Comparison of ENCODE assay signal across 24 mouse cellular contexts in genomic region chr6:126574778-126575177, GRCm38 (mm10). TPM values are rescaled to one million over a fixed set of nuclear protein-coding genes. Genes with fewer than 3 reads are reported as not detected.
DNase-seq lines count a peak whose midpoint lies in the region; ATAC-seq and TF ChIP-seq lines count a peak whose summit lies in the region.
"Had no signal": no experiment of that assay in that cellular context is flagged by ENCODE, and none has a peak within 500 bp of the region (broad histone marks: within the 10 kb centered on the region; RNA-seq: fewer than 3 reads in every experiment).

No protein-coding gene starts in this region.

- H3K9me3 ChIP-seq in kidney, embryonic 15.5 days (replicated peaks), result no peaks in the 10 kb centered on the region
- no peaks in the 10 kb centered on the region for H3K9me3 ChIP-seq in kidney, postnatal 0 days (replicated peaks; ENCODE audit: low read length)
- H3K9me3 ChIP-seq: embryonic facial prominence, embryonic 13.5 days; embryonic facial prominence, embryonic 15.5 days; forebrain, embryonic 10.5 days; forebrain, embryonic 12.5 days had no signal

- H3K9ac ChIP-seq in kidney, embryonic 15.5 days, result no peak overlapping the region
- no peak overlapping the region for H3K9ac ChIP-seq in kidney, postnatal 0 days (ENCODE audit: low read depth, low read length)
- H3K9ac ChIP-seq: embryonic facial prominence, embryonic 13.5 days; embryonic facial prominence, embryonic 15.5 days; forebrain, embryonic 12.5 days had no signal

- no peaks in the 10 kb centered on the region for H3K36me3 ChIP-seq in kidney, embryonic 15.5 days
- no peaks in the 10 kb centered on the region for H3K36me3 ChIP-seq in kidney, postnatal 0 days (ENCODE audit: insufficient read depth, low read length)
- H3K36me3 ChIP-seq: embryonic facial prominence, embryonic 13.5 days; embryonic facial prominence, embryonic 15.5 days; forebrain, embryonic 10.5 days; forebrain, embryonic 12.5 days had no signal

- no peak for DNase-seq in cerebellum, adult 2 months
- DNase-seq in cerebellum, postnatal 36 days, result no peak
- no peak for DNase-seq in kidney, postnatal 10 days
- DNase-seq in kidney, postnatal 0 days (ENCODE audit: low spot score), result peak; percentile 36
- no peak for DNase-seq in kidney, postnatal 36 days
- DNase-seq in layer of hippocampus, adult 9-10 months (ENCODE audit: low spot score), result no peak
- DNase-seq: adrenal gland, adult 2 months; adrenal gland, postnatal 10 days; adrenal gland, postnatal 25 days; B cell, adult 2 months; cerebellum, adult 11 months; cerebellum, adult 18-20 months; cerebellum, adult 9-10 months; cerebellum, postnatal 10 days; cerebellum, postnatal 25 days; embryo, embryonic 11 days had no signal

- no peaks in the 10 kb centered on the region for H3K27me3 ChIP-seq in cerebellum, adult 2 months (ENCODE audit: control insufficient read depth, insufficient read depth, low read length)
- no peaks in the 10 kb centered on the region for H3K27me3 ChIP-seq in kidney, embryonic 15.5 days
- H3K27me3 ChIP-seq in kidney, postnatal 0 days (ENCODE audit: insufficient read depth, low read length), result no peaks in the 10 kb centered on the region
- H3K27me3 ChIP-seq: embryonic facial prominence, embryonic 13.5 days; forebrain, embryonic 12.5 days had no signal

- TF ChIP-seq CTCF in cerebellum, adult 2 months (IDR thresholded peaks at IDR 0.05; ENCODE audit: borderline replicate concordance, insufficient read depth, low read depth, low read length), result no peak
- TF ChIP-seq CTCF in kidney, postnatal 0 days (IDR thresholded peaks at IDR 0.05; ENCODE audit: low read depth), result no peak

- ATAC-seq in kidney, embryonic 15.5 days (replicated peaks; ENCODE audit: low FRiP score), result peak; percentile 62; the same call in 1 of the 2 replicates
- ATAC-seq in kidney, postnatal 0 days (replicated peaks; ENCODE audit: low FRiP score, low read depth), result peak; percentile 63; the same call in 1 of the 2 replicates
- ATAC-seq: forebrain, embryonic 14.5 days; forebrain, embryonic 16.5 days had no signal

- H3K4me1 ChIP-seq in cerebellum, adult 2 months (ENCODE audit: control insufficient read depth, insufficient read depth, low read length), result peaks cover 84% of the 10 kb centered on the region
- H3K4me1 ChIP-seq in kidney, embryonic 15.5 days, result peaks cover 10% of the 10 kb centered on the region; the same call in 1 of the 2 replicates
- H3K4me1 ChIP-seq in kidney, postnatal 0 days (replicated peaks; ENCODE audit: insufficient read depth, low read length), result no peaks in the 10 kb centered on the region
- H3K4me1 ChIP-seq: embryonic facial prominence, embryonic 13.5 days; embryonic facial prominence, embryonic 15.5 days; forebrain, embryonic 10.5 days; forebrain, embryonic 12.5 days had no signal

- H3K4me2 ChIP-seq in kidney, embryonic 15.5 days, result no peak overlapping the region
- H3K4me2 ChIP-seq in kidney, postnatal 0 days (ENCODE audit: low read length), result no peak overlapping the region
- H3K4me2 ChIP-seq: embryonic facial prominence, embryonic 13.5 days; embryonic facial prominence, embryonic 15.5 days; forebrain, embryonic 12.5 days had no signal

- WGBS in cerebellum, adult 2 months, result 91% methylated on average over 7 of the region's 7 CpGs
- WGBS in kidney, embryonic 15.5 days, result 49% methylated on average over 7 of the region's 7 CpGs
- 42% methylated on average over 7 of the region's 7 CpGs for WGBS in kidney, postnatal 0 days

- H3K27ac ChIP-seq in cerebellum, adult 2 months (ENCODE audit: insufficient read depth, low read length), result peak overlapping the region; percentile 23
- H3K27ac ChIP-seq in kidney, embryonic 15.5 days, result no peak overlapping the region
- H3K27ac ChIP-seq in kidney, postnatal 0 days, result no peak overlapping the region
- H3K27ac ChIP-seq: embryonic facial prominence, embryonic 13.5 days; embryonic facial prominence, embryonic 15.5 days; forebrain, embryonic 10.5 days; forebrain, embryonic 12.5 days had no signal

- no peak for TF ChIP-seq POLR2A in cerebellum, adult 2 months (IDR thresholded peaks at IDR 0.05; ENCODE audit: borderline replicate concordance, insufficient read depth, low read length)

- H3K4me3 ChIP-seq in cerebellum, adult 2 months (replicated peaks; ENCODE audit: insufficient read depth, low read depth, low read length), result no peak overlapping the region
- no peak overlapping the region for H3K4me3 ChIP-seq in kidney, embryonic 15.5 days (replicated peaks)
- H3K4me3 ChIP-seq in kidney, postnatal 0 days (replicated peaks; ENCODE audit: low read depth, low read length), result no peak overlapping the region
- H3K4me3 ChIP-seq: embryonic facial prominence, embryonic 13.5 days; embryonic facial prominence, embryonic 15.5 days; erythroblast, embryonic 14.5 days; forebrain, embryonic 10.5 days; forebrain, embryonic 12.5 days had no signal

RNA-seq across cellular contexts. Expression of gene Kcna5, which starts 39.6 kb away (rescaled TPM):
- 0.80 and 1.0 TPM in 2 replicates for polyA plus RNA-seq in cerebellum, adult 2 months (2012; rRNA removed)
- 3.2 and 4.5 TPM in 2 replicates for polyA plus RNA-seq in kidney, embryonic 15.5 days (2015; fragmentation: Nextera tagmentation; extraction: Ambion mirVana)
- 3.0 and 3.5 TPM in 2 replicates for polyA plus RNA-seq in kidney, postnatal 0 days (2015; fragmentation: Nextera tagmentation; extraction: Ambion mirVana)
- polyA plus RNA-seq: erythroblast, embryonic 14.5 days had no signal
